Mouse (Mus musculus) urinary bladder, postnatal 36 days (tissue): ENCODE measurements at regions not wholly inside any gene's neighbourhood (a gene's known extent, or its start where the extent isn't known, plus 50 kb on each side); places are given as distances from the start of the nearest gene placed in this dataset.

Source experiments
- DNase-seq, 2 experiments: peaks; one replicate each; pipeline ENCODE4 v3.0.0; 2022; ENCODE audit warnings: low spot score in 2 of 2, mixed read lengths in 1 of 2

- no peak for DNase-seq
These were observed 108.8 kb upstream of the Ctbp2 start for GRCm38 (mm10) chr7:133232889-133233441.

GRCm38 (mm10) chr7:133230806-133231205 lies 106.7 kb upstream of the Ctbp2 start:
- DNase-seq: no peak

- DNase-seq: no peak
These were observed 99.9 kb upstream of the Ctbp2 start for GRCm38 (mm10) chr7:133223948-133224652.

GRCm38 (mm10) chr7:133212328-133212727 lies 88.2 kb upstream of the Ctbp2 start:
- DNase-seq: no peak

GRCm38 (mm10) chr7:133205704-133206103 lies 81.5 kb upstream of the Ctbp2 start:
- no peak for DNase-seq

GRCm38 (mm10) chr7:133204485-133204884 lies 80.3 kb upstream of the Ctbp2 start:
- no peak for DNase-seq

- DNase-seq: no peak
These were observed 79.8 kb upstream of the Ctbp2 start for GRCm38 (mm10) chr7:133203933-133204332.

GRCm38 (mm10) chr7:133202092-133202880 lies 78.1 kb upstream of the Ctbp2 start:
- DNase-seq: no peak

- DNase-seq: no peak
These were observed 74.9 kb upstream of the Ctbp2 start for GRCm38 (mm10) chr7:133199046-133199445.

GRCm38 (mm10) chr7:133189880-133190462 lies 65.8 kb upstream of the Ctbp2 start:
- no peak for DNase-seq

- DNase-seq: peak; percentile 46 to 74
These were observed 61.9 kb upstream of the Ctbp2 start for GRCm38 (mm10) chr7:133185931-133186601.

GRCm38 (mm10) chr7:133184905-133185594 lies 60.9 kb upstream of the Ctbp2 start:
- DNase-seq: no peak

GRCm38 (mm10) chr7:133181388-133181787 lies 57.2 kb upstream of the Ctbp2 start:
- DNase-seq: no peak

GRCm38 (mm10) chr7:133177179-133177575 lies 53.0 kb upstream of the Ctbp2 start:
- DNase-seq: no peak

- DNase-seq: no peak
These were observed 52.4 kb upstream of the Ctbp2 start for GRCm38 (mm10) chr7:133176256-133177178.
